Mouse (Mus musculus) bone marrow, adult 2 months (tissue): ENCODE measurements around the gene March6.

Experiments
- CTCF ChIP-seq: fragments of 200-500 bp; IDR thresholded peaks from 2 replicates; pipeline ENCODE4 v1.5.1; 2011; ENCODE audit warnings: low read length, control low read depth; ENCODE audit not compliant: control insufficient read depth, insufficient read depth
- POLR2A ChIP-seq: fragments of 200-500 bp; IDR thresholded peaks from 2 replicates; pipeline ENCODE4 v1.6.1; 2011; ENCODE audit warnings: low read depth, mild to moderate bottlenecking, control low read depth, low read length, borderline replicate concordance; ENCODE audit not compliant: control insufficient read depth

- TF ChIP-seq CTCF (no peak), POLR2A (no peak)
Observed at GRCm38 (mm10) chr15:31433768-31434167, 97.1 kb downstream of the March6 start.
